Mouse (Mus musculus) left cerebral cortex, adult 9 months (tissue): Measurements from ENCODE around the gene Soat2.
"Not testable (repeated sequence)": the region's sequence is repeated elsewhere in the genome, so short reads cannot be mapped to it uniquely, and the experiment has no call there.

Experiments
- DNase-seq, 2 experiments: peaks; one replicate each; pipeline ENCODE4 v3.0.0; 2022; ENCODE audit warnings: low spot score in 2 of 2

Gene Soat2

DNA sequence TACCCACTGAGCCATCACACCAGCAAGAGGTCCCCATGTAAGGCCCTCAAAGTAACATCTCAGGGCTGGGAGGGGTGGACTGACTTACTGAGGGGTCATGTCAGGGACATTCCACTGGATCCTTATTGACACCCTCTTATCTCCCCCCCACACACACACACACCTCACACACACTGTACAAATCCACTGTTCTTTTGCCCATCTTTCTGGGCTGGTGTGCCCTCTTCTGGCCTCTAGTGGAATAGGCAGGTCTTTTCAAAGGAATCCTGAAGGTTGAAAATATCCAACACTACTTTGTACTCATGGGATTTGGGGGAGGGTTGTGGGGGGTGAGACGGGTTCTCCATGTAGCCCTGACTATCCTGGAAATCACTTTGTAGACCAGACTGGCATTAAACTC is 3.4 kb upstream of the Soat2 start:
- peak in 1 of 2 experiments; percentile 52 for DNase-seq

DNA sequence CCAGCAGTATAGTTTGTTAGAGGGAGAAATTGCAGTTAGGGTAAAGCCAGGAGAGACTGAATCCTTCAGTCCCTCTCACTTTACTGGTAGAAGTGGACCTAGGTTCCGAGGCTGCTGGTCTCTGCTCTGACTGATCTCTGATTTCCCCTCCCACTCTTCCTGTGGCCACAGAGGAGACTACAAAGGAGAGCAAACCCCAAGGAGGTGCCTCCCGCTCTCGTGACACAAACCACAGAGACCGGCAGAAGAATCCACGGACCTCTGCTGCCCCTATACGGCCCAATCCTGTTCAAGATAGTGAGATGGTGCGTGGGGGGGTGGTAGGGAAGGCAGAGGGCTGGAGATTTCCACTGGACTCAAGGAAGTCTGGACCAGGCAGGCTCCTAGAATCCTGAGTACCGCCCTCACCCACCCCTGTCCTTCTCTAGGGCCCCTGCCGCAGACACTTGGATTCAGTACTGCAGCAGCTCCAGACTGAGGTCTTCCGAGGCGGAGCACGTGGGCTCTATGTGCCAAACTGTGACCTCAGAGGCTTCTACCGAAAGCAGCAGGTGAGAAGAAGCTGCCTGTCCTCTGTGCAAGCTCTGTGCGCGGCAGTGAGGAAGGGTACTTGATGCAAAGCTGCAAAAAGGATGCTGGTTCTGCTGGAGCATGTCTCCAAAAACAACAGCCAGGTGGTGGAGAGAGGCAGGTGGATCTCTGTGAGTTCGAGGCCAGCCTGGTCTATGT is 2.5 kb upstream of the Soat2 start:
- no peak for DNase-seq

DNA sequence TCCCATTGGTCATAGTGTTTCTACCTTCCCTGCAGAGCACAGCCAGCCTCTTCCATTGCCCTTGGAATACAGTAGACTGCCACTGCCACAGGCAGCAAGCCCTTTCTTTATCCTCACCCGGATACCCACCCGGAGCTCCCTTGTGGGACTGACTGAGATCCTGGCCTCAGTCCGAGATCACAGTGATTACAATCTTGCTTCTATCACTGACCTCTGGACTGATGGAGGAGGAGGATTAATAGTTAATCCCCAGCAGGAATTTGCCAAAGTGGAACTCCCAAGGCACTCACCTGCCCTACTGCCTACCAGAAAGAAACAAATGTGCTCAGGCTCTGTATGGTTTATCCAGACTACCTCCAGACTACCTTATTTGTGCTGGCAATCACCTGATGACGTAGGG is 765 bp upstream of the Soat2 start:
- DNase-seq: no peak

DNA sequence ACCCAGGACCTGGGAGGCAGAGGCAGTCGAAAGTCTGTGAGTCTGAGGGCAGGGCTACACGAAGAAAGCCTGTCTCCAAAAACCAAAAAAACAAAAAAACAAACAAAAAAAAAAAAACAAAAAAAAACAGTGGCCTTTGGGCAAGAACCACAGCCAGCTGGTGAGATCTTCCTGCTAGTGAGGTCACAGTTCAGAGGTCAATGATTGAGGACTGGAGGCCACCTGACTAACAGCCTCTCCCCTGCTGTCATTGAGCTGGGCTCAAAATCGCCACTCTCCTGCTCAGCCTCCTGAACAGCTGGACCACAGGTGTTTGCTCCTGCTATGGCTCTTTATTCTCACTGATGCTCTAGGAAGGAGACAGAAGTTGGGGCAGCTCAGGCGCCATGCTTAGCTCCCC is 2.3 kb downstream of the Soat2 start:
- DNase-seq: no peak

DNA sequence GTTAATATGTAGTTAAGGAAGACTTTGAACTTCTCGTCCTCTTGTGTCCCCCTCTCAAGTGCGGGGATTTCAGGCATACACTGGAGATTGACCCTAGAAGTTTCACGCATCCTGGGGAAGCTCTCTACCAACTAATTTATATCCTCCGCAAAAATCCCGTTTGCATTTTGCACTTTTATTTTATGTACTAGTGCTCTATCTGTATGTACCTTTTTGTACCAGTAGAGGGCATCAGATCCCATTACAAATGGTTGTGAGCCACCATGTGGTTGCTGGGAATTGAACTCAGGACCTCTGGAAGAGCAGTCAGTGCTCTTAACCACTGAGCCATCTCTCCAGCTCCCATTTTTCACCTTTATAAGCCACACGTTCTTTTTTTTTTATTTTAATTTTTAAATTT is 4.7 kb downstream of the Soat2 start:
- not testable (repeated sequence) for DNase-seq

DNA sequence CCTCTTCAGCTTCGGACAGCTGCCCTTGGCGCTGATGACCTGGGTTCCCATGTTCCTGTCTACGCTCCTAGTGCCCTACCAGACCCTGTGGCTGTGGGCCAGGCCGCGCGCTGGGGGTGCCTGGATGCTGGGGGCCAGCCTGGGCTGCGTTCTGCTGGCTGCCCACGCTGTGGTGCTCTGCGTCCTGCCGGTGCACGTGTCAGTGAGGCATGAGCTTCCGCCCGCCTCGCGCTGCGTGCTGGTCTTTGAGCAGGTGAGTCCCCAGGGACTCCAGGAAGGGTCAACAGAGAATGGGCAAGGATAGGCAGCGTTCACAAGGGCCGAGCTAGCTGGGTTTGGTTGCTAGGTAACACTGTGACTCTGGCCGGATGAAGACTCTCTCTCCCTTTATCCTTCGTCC is 6.5 kb downstream of the Soat2 start:
- no peak for DNase-seq

DNA sequence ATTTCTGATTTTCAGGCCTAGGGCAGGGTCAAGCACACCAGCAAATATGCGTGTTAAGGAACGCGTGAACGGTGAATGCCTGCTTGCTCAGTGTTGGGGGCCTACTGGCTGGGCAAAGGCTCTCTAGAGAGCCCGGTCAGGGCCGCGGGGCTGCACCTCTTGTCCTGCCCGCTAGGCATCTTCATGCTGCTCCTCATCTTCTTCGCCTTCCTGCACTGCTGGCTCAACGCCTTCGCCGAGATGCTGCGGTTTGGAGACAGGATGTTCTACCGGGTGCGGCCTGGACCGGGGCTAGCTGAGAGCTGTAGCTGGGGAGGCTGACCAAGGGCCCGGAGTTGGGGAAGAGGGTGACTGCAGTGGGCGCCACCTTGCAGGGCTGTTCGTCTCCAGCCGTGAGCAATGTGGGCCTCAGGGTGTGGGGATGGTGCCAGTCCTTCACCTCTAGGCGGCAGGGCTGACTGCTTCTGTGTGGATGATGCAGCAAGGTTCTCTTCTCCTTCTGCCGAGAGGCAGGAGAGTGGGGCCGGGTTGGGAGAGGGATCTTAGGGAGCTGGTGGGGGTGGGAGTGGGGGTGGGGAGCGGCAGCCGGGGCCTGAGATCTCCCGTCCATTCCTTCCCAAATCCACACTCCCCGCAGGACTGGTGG is 10.2 kb downstream of the Soat2 start:
- DNase-seq: no peak

DNA sequence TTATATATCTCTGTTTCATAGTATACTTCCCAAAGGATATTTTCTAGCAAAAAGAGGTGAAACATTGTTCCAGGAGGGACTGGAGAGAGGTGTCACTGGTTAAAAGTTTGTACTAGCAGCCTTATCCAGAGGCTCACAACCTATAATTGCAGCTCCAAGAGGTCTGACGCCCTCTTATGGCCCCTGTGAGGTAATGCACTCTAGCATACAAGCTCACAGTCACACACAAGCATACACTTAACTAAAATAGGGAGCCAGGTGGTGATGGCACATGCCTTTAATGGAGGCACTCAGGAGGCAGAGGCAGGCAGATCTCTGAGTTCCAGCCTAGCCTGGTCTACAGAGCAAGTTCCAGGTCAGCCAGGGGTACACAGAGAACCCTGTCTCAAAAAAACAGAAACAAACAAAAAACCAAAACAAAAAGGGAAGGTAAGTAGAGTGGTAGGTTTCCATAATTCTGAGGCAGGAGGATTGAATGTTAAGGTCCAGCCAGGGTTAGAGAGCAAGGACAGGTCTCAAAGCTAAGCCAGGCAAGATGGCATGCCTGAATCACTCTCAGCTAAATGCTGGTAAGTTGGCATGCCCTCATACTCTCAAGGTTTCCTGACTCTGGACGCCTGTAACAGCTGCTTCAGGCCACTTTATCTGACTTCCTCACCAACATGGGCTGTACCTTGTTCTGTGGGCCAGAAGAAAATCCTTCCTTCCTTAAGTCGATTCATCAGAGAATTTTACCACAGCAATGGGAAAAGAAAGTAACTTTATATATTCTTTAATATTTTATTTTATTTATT is 13.8 kb downstream of the Soat2 start:
- DNase-seq: no peak

DNA sequence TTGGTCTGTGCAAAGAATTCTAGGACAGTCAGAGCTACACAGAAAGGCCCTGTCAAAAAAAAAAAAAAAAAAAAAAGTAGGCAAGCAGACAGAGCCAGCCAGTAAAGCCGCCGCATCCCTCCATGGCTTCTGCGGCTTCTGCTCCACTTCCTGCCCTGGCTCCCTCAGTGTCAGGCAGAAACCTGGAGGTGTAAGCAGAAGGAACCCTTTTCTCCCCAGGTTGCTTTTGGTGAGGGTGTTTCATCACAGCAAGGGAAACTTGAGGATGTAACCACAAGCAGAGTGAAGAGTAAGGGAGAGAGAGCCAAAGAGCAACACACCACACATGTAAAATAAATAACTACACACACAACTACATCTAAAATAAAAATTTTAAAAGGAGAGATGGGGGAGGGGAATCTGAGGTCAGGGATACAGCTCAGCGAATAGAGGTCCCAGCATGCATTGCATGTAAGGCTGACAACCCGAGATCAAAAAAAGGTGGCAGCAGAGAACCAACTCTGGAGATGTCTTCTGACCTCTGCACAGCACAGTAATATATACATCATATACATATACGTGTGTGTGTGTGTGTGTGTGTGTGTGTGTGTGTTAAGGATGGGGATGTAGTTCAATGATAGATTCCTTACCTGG is 15.3 kb downstream of the Soat2 start:
- DNase-seq: no peak

DNA sequence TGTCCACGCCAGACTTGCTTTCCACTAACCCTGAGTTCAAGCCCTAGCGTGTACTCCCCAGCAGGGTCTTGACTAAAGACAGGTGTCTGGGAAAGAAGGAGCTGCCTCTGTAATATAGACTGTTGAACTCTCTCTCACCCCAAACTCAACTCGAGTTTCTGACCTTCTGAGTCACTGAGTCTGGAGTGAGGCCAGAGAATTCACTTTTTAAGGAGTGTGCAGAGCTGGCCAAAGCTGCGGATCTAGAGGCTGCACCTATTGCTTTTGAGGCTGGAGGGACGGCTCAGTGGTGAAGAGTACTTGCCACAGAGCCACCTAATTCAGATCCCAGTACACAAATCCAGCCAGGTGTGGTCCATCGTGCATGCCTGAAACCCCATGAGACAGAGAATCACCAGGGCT is 17.3 kb downstream of the Soat2 start:
- DNase-seq: no peak

DNA sequence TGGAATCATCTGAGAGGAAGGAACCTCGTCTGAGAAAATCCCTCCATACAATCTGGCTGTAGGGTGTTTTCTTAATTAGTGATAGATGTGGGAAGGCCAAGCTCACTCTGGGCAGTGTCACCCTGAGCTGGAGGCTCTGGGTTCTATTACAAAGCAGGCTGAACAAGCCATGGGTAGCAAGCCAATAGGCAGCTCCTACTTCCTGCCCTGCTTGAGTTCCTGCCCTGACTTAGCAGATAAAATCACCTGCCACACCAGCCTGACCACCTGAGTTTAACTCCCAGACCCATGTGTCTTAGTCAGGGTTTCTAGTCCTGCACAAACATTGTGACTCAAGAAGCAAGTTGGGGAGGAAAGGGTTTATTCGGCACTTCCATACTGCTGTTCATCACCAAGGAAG is 18.7 kb downstream of the Soat2 start:
- DNase-seq: no peak

DNA sequence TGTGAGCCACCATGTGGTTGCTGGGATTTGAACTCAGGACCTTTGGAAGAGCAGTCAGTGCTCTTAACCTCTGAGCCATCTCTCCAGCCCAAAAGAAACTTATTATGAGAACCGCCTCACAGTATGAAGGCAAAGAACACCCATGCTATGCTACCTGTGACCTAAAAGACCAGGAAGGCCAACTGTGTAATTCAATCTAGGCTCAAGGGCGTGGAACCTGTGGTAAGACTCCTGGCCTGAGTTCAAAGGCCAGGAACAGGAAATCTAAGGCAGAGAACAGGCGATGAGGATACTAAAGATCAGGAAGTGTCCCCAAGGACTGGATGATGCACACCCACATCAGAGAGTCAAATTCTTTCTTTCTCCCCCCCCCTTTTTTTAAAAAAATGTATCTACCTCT is 23.3 kb downstream of the Soat2 start:
- DNase-seq: no peak

DNA sequence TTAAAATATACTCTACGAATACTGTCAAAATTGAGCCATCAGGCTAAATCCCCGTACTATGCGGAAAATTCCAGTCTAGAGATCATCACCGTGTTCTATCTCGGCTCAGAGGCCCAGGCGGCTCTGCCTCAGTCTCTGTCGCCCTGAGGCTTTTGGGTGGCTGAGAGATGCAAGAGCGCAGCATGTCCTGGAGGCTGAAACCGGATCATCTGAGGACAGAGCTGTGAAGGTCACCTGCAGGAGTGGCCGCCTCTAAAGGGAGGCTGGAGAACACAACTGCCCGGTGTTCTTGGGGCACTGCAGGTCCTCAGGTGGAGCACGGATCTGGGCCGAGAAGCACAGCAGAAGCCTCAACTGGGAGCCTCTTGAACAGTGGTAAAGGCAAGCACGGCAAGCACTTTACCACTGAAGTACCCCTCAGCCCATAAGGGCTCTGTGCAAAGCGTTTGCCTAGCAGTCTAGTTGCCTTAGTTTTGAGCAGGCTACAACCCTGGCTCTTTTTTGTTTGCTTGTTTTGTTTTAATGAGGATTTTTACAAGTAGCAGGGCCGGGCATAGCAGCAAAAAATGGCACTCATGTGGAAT is 25.5 kb downstream of the Soat2 start:
- no peak for DNase-seq

DNA sequence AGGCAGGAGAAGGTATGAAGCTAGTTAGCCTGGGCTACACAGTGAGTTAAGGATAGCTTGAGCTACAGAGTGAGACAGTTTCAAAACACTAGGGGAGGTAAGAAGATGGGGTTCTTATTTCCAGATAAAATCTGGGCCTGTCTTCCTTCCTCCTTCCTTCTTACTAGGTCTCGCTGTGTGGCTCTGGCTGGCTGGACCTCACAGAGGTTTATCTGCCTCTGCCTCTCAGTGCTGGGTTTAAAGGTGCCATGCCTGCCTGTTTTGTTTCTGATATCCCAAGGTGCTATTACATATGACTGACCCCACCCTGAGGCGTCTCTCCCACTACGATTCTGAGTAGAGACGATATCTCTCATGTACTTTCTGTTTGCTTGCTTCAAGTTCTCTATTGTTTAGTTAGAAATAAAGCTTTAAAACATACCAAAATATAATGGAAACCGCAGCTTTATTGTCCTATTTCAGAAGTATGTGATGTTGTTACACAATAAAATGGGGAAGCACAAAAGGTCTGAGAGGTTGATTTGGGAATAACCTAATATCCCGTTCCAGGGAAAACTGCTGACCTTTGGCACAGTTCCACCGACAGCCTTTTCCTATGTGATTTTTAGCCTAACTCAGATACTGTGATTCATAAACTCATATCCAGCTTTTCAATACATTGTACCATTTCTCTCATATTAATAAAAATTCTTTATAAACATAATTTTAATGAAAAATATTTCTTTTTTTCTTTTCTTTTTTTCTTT is 26.4 kb downstream of the Soat2 start:
- no peak for DNase-seq

DNA sequence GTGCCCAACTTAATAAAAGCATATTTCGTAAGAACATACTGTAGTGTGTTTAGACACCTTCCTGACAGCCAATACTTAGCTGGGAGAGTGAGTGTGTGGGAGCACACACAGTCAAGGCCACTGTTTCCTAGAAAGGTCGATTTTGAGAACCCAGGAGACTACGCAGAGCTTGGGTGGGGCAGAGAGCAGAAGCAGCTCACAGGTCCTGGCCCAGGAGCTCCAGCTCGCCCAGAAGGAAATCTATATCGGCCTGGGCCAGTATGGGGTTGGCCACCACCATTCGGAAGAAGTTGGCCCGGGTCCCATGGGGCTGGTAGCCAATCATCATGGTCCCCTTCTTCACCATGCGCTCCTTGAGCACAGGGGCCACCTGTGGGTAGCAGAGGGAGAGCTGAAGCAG is 27.1 kb downstream of the Soat2 start:
- no peak for DNase-seq

DNA sequence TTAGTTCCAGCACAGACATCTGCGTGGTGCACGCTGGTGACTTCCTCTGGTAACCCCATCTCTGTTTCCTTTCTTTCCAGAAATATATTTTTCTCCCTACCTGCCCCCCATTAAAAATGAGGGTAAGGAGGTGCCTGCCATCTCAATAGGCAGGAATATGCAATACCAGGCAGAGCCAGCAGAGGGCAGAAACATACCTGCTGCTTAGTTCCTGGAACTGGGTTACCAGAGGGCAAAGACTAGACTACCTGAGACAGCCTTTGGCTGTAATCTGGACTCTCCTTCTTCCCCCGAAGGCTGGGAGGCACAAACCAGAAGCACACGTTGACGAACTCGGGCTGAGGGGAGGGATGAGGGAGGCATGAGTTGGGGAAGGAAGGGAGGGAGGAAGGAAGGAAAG is 28.0 kb downstream of the Soat2 start:
- peak; percentile 40 to 84 for DNase-seq

DNA sequence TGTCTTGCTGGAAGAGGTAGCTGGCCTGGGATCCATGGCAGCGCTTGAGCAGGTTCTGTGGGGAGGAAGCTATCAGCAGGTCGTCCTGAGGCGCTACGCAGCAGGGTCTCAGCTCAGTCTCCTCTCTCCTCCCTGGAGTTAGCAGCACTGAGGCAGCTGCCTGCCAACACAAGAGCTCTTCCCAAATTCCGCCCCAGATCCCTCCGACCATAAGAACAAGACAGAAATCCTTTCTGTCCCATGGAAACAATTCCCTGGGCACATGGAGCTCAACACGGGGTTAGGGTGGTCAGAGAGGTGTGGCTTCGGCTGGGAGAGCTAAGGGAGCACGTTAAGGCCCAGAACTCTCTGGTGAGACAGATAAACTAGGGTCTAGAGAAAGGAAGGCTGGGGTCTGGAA is 28.8 kb downstream of the Soat2 start:
- DNase-seq: no peak

DNA sequence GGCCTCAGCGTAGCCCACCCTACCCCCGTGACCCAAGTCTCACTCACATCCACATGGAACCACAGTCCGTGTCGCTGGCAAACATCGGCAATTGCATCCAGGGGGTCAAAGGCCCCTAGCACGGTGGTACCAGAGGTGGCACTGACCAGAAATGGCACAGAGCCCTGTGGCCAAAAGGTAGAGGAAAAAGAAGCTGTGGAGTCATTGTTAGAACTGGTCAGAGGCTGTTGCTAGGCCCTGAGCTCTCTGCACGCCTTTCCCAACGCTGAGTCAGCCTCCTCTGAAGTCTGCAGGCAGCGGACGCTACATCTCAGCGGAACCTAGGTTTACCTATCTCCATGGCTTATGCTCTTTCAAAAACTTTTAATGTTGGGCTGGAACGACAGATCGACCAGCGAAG is 29.6 kb downstream of the Soat2 start:
- no peak for DNase-seq

DNA sequence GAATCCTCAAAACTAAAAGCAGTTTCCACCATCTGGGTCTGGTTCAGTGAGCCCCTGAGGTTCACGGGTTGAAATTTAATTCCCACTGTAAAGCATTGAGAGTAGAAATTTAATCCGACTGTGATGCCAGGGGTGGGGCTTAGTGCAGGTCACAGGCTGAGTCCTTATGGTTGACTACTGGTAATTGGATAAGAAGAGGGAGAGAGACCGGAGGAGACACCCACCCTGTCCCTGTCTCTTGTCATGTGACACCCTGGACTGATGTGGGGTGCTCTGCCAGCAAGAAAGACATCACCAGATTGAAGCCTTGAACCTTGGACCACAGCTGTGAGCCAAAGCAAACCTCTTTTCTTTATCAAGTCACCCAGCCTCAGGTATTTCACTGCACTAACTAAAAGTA is 32.8 kb downstream of the Soat2 start:
- DNase-seq: no peak

DNA sequence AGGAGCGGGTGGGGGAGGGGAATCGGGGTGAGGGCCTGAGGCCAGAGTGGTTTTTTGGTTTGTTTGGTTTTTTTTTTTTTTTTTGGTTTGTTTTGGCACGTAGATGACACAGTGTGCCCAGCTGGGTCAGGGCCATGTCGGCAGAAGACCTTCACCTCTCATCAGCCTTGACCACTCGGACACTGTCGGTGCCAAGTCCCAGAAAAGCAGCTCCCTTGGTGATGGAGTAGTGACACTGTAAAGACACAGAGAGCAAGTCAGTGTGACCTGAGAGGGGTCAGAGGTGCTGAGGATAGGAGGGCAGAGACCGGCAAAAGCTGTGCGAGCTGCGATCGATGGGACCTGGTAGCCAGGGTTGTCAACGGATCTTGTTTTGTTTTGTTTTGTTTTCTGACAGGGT is 35.9 kb downstream of the Soat2 start:
- DNase-seq: no peak

DNA sequence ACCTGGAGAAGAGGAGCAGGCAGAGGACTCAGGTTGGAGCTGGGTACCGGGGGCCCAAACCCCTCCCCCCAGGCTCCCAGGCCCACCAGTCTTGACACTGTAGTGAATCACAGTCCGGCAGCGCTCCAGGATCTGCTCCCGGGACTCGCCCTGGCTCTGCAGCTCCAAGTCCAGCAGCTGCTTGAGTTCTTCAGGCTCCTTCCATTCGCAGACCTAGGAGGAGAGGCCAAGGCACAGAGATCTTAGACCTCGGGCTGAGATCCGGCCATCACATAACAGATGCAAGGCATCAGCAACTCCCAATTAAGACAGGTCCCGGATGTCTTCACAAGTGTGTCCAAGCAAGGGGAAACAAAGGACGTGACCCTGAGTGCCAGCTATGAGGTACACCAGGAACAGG is 37.8 kb downstream of the Soat2 start:
- no peak for DNase-seq
